Mouse (Mus musculus): ENCODE results near the gene Pacs2. TPM values are rescaled to one million over a fixed set of nuclear protein-coding genes. Genes with fewer than 3 reads are reported as not detected.

The Pacs2 gene
- total RNA-seq (2021): 10 to 100 TPM; 35.5 to 35.9 TPM

GRCm38 (mm10) chr12:113013604-113014558 is at the start of gene Pacs2:
Pacs2 (plus strand) TSS chr12:113014508.
- intact Hi-C loops (cut with DNase I): no loop called here
- peak; percentile 93 for DNase-seq (ENCODE audit: low spot score)

GRCm38 (mm10) chr12:112965783-112966182 is 48.5 kb upstream of the Pacs2 start:
- intact Hi-C loops (cut with DNase I): no loop called here
- DNase-seq (ENCODE audit: low spot score): no peak

- intact Hi-C loops (cut with DNase I): no loop called here
- DNase-seq (ENCODE audit: low spot score): no peak
Observed at GRCm38 (mm10) chr12:112968943-112969342, 45.4 kb upstream of the Pacs2 start.

- no peak for DNase-seq (ENCODE audit: low spot score)
- intact Hi-C loops (cut with DNase I): no loop called here
Observed at GRCm38 (mm10) chr12:112969616-112970015, 44.7 kb upstream of the Pacs2 start.

GRCm38 (mm10) chr12:112974736-112975135 is 39.6 kb upstream of the Pacs2 start:
- intact Hi-C loops (cut with DNase I): no loop called here
- DNase-seq (ENCODE audit: low spot score): no peak

- intact Hi-C loops (cut with DNase I): no loop called here
- peak; percentile 72 for DNase-seq (ENCODE audit: low spot score)
Observed at GRCm38 (mm10) chr12:112976371-112977073, 37.8 kb upstream of the Pacs2 start, which contains the start of gene Btbd6. Btbd6 (plus strand) TSS chr12:112976482.

- DNase-seq (ENCODE audit: low spot score): no peak
Observed at GRCm38 (mm10) chr12:112977156-112977555, 37.2 kb upstream of the Pacs2 start.

GRCm38 (mm10) chr12:112982031-112982430 is 32.3 kb upstream of the Pacs2 start:
- intact Hi-C loops (cut with DNase I): no loop called here
- DNase-seq (ENCODE audit: low spot score): no peak

More at GRCm38 (mm10) chr12:112977156-112977555, 37.2 kb upstream of the Pacs2 start:
- intact Hi-C loops (cut with DNase I): no loop called here

GRCm38 (mm10) chr12:112985346-112985745 is 29.0 kb upstream of the Pacs2 start:
- intact Hi-C loops (cut with DNase I): no loop called here
- no peak for DNase-seq (ENCODE audit: low spot score)

GRCm38 (mm10) chr12:112987877-112988276 is 26.4 kb upstream of the Pacs2 start:
- intact Hi-C loops (cut with DNase I): no loop called here
- no peak for DNase-seq (ENCODE audit: low spot score)

- DNase-seq (ENCODE audit: low spot score): no peak
- intact Hi-C loops (cut with DNase I): no loop called here
Observed at GRCm38 (mm10) chr12:112990706-112991405, 23.5 kb upstream of the Pacs2 start.

GRCm38 (mm10) chr12:112991444-112991843 is 22.9 kb upstream of the Pacs2 start:
- intact Hi-C loops (cut with DNase I): no loop called here
- DNase-seq (ENCODE audit: low spot score): no peak

- no peak for DNase-seq (ENCODE audit: low spot score)
- intact Hi-C loops (cut with DNase I): no loop called here
Observed at GRCm38 (mm10) chr12:112994153-112994552, 20.2 kb upstream of the Pacs2 start.

- no peak for DNase-seq (ENCODE audit: low spot score)
- intact Hi-C loops (cut with DNase I): loop anchor here (5.0 kb wide), 1 partner anchor 153 kb away; no protein-coding TSS in a partner anchor
Observed at GRCm38 (mm10) chr12:112999569-113000293, 14.6 kb upstream of the Pacs2 start.

GRCm38 (mm10) chr12:113000294-113001132 is 13.8 kb upstream of the Pacs2 start, which contains the start of gene Brf1:
Brf1 (minus strand) TSS chr12:113000704.
- DNase-seq (ENCODE audit: low spot score): peak; percentile 94
- intact Hi-C loops (cut with DNase I): loop anchor here (5.0 kb wide), 1 partner anchor 152 kb away; no protein-coding TSS in a partner anchor

GRCm38 (mm10) chr12:113001133-113001474 is 13.2 kb upstream of the Pacs2 start:
- no peak for DNase-seq (ENCODE audit: low spot score)
- intact Hi-C loops (cut with DNase I): loop anchor here (5.0 kb wide), 1 partner anchor 151 kb away; no protein-coding TSS in a partner anchor

- intact Hi-C loops (cut with DNase I): loop anchor here (5.0 kb wide), 1 partner anchor 150 kb away; no protein-coding TSS in a partner anchor
- DNase-seq (ENCODE audit: low spot score): no peak
Observed at GRCm38 (mm10) chr12:113002667-113003066, 11.6 kb upstream of the Pacs2 start.

- intact Hi-C loops (cut with DNase I): loop anchor here (2.0 to 5.0 kb wide), 2 partner anchors 37 to 148 kb away; no protein-coding TSS in a partner anchor
- DNase-seq (ENCODE audit: low spot score): no peak
Observed at GRCm38 (mm10) chr12:113004011-113004410, 10.3 kb upstream of the Pacs2 start.

Data from heart, postnatal 25 days (tissue).